Mouse (Mus musculus): ENCODE measurements around the gene Dgkz.

The Dgkz gene

GRCm38 (mm10) chr2:91916346-91916977 is 59.2 kb downstream of the Dgkz start:
- DNase-seq: no peak

GRCm38 (mm10) chr2:91913328-91914110 is 62.1 kb downstream of the Dgkz start:
- no peak for DNase-seq

GRCm38 (mm10) chr2:91912616-91913015 is 63.0 kb downstream of the Dgkz start:
- no peak for DNase-seq

GRCm38 (mm10) chr2:91906141-91906540 is 69.5 kb downstream of the Dgkz start:
- no peak for DNase-seq

- peak; percentile 11 for DNase-seq
Observed at GRCm38 (mm10) chr2:91904618-91905307, 70.9 kb downstream of the Dgkz start.

- no peak for DNase-seq
Observed at GRCm38 (mm10) chr2:91903171-91903925, 72.3 kb downstream of the Dgkz start.

GRCm38 (mm10) chr2:91902336-91902735 is 73.3 kb downstream of the Dgkz start:
- DNase-seq: no peak

GRCm38 (mm10) chr2:91900431-91900830 is 75.2 kb downstream of the Dgkz start:
- no peak for DNase-seq

GRCm38 (mm10) chr2:91899141-91899540 is 76.5 kb downstream of the Dgkz start:
- DNase-seq: no peak

GRCm38 (mm10) chr2:91897968-91898367 is 77.7 kb downstream of the Dgkz start:
- no peak for DNase-seq

GRCm38 (mm10) chr2:91895401-91895800 is 80.3 kb downstream of the Dgkz start:
- no peak for DNase-seq

- no peak for DNase-seq
Observed at GRCm38 (mm10) chr2:91894716-91895115, 80.9 kb downstream of the Dgkz start.

GRCm38 (mm10) chr2:91884616-91885015 is 91.0 kb downstream of the Dgkz start:
- DNase-seq: no peak

- no peak for DNase-seq
Observed at GRCm38 (mm10) chr2:91883961-91884360, 91.7 kb downstream of the Dgkz start.
